Mouse (Mus musculus) adrenal gland, postnatal 4 days (tissue): Measurements from ENCODE around the gene Bex3. TPM values are rescaled to one million over a fixed set of nuclear protein-coding genes. Genes with fewer than 3 reads are reported as not detected.
"Not testable (repeated sequence)": the region's sequence is repeated elsewhere in the genome, so short reads cannot be mapped to it uniquely, and the experiment has no call there.

Experiments
- DNase-seq, 2 experiments: peaks; one replicate each; pipeline ENCODE4 v3.0.0; 2021 to 2022; ENCODE audit warnings: low spot score in 2 of 2, mixed read lengths in 2 of 2
- long read RNA-seq, 2 experiments: library from polyadenylated mRNA; stranded (forward); transcript quantifications; one replicate each; pipeline ENCODE4 v2.0.0; 2021
- total RNA-seq, 2 experiments: library from RNA; stranded (reverse); gene quantifications; 2 replicates each; pipeline ENCODE4 v1.2.3; 2021

The Bex3 gene
- total RNA-seq = 100 to 1,000 TPM; 287 to 301 TPM
- long read RNA-seq, experiment 1, transcript Bex3-202 (3 exons, 826 nt) = minor isoform, 26 of 435 reads
- long read RNA-seq, experiment 1, transcript Bex3-201 (3 exons, 930 nt) = major isoform, 192 of 435 reads
- long read RNA-seq, experiment 1, transcript Bex3-204 (3 exons, 933 nt) = minor isoform, 5 of 435 reads
- long read RNA-seq, experiment 1, transcript Bex3-203 (2 exons, 766 nt) = minor isoform, 8 of 435 reads
- long read RNA-seq, experiment 1, partial matches to known transcripts = 204 of 435 reads
- long read RNA-seq, experiment 1, other reads (novel, unspliced or antisense) = 0 of 435 reads
- long read RNA-seq, experiment 2, transcript Bex3-203 (2 exons, 766 nt) = minor isoform, 6 of 347 reads
- long read RNA-seq, experiment 2, transcript Bex3-201 (3 exons, 930 nt) = major isoform, 179 of 347 reads
- long read RNA-seq, experiment 2, transcript Bex3-202 (3 exons, 826 nt) = minor isoform, 16 of 347 reads
- long read RNA-seq, experiment 2, transcript Bex3-204 (3 exons, 933 nt) = minor isoform, 8 of 347 reads
- long read RNA-seq, experiment 2, partial matches to known transcripts = 138 of 347 reads
- long read RNA-seq, experiment 2, other reads (novel, unspliced or antisense) = 0 of 347 reads

DNA sequence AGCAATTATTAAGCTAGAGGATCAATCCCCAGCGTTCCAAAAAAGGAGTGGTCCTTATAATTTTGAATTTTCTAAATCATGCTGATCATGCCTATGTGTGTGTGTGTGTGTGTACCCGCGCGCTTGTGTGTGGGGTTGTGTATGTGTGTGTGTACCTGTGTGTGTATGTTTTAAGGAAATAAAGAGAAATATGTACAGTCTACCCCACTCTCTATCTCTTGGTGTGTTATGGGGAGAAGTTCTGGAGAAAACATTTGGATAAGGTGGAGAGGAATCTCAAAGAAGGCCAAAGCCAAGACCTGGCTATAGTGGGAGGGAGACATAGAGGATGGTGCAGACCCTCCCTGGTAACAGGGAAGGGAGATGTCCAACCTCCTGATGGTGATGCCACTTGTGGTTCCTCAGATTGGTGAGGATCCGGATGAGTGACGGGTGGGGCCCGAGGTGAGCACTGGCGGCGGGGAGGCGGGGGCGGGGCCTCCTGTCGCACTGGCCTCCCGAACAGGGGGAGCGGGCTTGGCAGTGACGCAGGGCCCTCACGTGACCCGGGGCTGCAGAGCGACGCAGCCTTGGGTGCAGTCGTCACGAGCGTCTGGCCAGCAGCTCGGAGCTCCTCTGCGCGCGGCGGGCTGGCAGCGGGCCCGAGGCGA lies at the start of gene Bex3:
Gene Bex3, plus strand, starts transcription at position 511 of the 650 bp plus-strand sequence.
- not testable (repeated sequence) for DNase-seq

DNA sequence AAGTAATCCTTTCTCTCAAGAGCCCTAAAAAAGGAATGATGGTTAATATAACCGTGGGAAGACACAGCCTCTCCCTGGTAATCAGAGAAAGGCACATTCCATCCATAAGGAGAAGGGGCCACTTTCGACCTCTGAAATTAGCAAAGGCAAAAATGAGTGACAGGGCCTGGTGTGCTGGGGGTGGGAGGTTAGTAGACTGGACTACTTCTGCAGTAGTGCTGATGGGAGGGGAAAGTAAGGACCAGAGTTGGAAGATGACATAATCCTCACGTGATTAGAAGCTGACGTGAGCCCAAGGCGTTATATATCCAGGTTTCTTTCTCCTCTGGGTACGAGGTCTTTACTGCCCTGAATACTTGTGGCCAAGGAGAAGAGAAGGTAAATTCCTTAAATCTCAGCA lies 46.3 kb upstream of the Bex3 start:
- DNase-seq = no peak

DNA sequence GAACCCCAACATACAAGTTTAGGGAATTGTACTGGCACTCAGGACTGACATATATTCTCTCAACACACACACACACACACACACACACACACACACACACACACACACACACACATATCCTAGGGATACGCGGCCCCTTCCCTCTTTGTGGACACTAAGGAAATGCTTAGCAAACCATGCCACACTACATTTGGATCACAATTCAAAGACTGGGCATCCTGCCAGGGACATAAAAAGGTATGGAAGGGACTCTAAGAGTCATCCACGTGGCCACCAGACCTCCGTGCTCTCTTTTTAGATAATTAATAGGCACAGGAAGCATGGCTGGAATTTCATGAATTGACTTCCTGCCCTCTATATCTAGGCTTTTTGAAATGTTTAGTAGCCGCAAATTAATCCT lies 42.3 kb upstream of the Bex3 start:
- no peak for DNase-seq

DNA sequence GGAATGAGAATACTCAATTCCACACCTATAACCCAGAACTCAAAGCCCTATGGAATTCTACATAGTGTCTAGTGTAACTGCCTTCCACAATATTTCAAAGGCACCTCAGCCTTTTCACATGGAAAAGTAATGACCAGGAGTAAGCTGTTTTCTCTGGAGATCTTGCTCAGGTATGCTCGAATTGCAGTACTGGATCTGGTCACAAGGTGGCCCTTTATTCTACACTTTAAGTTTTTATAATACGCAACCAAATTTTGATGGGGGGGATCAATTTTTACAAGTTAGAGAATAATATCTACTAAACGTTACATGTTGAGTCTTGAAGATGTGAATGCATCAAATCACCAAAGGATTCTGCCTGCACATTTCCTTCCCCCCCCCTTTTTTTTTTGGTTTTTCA lies 31.9 kb upstream of the Bex3 start:
- no peak for DNase-seq

DNA sequence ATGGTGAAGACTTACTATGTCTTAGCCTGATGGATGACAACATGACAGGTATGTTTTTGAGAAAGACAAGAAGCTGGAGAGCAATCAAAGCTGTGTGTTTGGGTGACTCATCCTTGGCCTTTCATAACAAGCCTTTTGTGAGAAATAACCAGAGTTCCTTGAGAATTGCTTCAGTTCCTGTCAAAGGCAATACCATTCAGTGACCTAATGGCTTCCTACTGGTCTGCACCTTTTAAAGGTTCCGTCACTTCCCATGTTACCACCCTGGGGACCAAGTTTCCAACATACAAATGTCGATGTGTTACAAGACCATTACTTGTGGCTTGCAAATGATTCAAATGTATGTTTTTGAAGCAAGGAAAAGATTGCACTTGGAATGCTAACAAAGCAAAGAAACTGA lies 26.9 kb upstream of the Bex3 start:
- no peak for DNase-seq

DNA sequence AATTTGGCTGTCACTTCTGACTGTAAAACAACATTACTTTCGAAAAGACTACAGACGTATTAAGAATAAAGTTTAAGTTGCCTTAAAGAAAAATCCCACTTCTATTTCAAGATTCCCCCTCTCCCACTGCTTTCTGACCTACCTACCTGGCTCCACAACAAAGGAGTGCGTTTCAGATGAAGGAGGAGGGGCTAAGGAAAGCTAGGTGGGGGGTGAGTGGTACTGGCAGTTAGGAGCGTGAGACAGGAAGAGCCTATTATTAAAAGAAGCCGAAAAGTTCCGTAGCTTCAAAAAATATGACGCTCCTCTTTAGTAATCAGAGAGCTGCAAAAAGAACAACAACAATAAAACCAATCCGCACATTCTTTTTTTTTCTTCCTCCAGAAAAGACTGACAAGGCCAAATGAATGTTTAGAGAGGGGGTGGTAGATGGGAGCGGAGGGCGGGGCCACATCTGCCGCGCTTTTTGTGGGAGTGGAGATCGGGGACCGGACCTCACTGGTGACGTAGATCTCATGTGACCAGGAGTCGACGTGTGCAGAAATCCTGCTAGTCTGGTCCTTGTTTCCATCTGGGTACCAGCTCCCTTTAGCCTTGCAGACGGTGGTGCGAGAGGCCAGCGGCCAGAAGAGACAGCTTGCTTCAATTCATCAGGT lies 25.4 kb upstream of the Bex3 start, which contains the start of gene Tceal9:
Gene Tceal9, plus strand, starts transcription at position 506 of the 656 bp plus-strand sequence.
- DNase-seq = peak; percentile 23 to 33

DNA sequence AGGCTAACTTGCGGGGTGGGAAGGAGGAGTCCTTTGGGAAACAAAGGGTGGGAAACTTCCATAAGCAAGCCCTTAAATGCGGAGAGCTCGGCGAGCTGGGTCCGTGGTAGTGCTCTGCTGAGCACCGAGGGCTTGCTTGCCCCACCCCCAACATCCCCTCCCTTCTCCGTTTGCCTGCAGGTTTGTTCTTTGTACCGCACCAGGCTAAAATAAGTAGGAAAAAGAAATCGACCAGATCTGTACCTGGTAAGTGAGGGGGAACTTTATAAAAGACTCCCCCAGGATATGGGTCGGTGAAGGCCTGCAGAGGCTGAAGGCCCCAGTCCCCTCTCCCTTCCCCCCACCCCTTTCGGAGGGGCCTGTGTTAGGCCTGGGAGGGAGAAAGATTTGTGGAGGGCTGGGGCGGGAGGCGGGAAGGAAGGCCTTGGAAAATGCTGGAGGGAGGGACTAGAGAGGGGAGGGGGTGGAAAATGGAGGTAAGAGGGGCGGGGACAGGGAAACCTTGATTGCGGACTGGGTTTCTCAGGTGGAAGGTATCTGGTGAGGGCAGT lies 24.5 kb upstream of the Bex3 start:
- DNase-seq = no peak

DNA sequence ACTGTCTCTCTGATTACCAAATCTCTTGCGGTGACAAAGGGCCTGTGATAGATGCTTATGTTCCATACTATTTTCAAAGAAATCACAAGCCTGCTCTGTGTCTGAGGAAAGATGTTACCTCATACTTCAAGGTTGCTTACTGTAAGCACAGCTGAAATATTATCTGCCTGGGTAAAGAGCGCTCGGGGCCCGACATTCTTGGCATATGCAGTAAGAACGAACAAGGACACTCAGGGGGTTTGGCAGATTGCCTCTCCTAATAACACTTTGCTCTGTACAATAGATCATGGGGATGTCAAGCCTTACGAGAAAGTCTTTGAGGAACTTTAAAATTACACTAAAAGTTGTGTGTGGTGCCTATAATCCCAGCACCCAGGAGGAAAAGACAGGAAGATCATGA lies 21.2 kb upstream of the Bex3 start:
- DNase-seq = no peak

DNA sequence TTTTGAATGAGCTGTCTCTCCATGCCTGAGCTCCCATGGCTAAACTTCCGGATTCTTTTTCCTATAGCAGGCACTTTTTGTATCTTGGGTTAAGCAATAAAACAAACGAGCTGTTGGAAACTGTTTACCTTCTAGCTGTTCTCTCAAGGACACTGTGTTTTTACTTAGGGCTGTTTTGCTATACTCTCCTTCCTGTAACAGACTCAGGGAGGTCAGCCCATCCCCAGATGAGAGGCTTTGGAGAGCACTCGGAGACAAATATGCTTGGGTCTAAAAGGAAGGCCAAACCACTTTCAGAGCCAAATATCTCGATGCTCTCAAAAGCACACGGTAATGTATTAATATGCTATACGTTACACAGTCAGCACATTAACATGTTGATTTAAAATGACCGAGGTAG lies 20.4 kb upstream of the Bex3 start:
- no peak for DNase-seq

DNA sequence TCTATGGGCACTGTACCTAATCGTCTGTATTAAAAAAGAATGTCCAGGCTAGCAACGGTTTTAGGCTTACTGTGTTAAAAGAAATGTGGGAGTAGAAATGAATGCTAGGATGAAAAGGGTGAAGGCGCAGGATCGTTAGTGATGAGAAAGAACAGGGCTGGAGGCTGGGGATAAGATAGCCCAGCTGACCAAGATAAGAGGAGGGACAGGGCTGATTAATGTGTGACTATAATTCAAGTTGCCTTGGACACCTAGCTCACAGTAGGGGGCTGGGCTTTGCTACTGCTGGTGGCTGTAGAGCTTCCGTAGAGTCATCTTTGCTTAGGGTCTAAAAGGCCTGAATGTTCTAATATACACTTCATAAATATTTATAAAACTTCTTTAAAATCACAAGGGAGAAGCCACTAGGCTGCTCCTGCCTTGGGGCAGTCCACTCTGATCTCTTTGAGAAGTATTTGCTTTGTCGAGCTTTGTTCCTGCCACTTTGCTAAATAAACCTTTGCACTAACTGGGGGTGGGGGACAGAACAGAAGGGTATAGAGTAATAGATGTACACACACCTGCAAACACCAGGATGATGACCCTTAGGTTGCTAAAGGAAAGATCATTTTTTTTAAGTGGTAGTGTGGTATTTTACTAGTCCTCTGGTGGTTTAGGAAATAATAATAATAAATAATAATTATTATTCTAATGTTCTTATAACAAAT lies 17.9 kb upstream of the Bex3 start:
- DNase-seq = no peak

DNA sequence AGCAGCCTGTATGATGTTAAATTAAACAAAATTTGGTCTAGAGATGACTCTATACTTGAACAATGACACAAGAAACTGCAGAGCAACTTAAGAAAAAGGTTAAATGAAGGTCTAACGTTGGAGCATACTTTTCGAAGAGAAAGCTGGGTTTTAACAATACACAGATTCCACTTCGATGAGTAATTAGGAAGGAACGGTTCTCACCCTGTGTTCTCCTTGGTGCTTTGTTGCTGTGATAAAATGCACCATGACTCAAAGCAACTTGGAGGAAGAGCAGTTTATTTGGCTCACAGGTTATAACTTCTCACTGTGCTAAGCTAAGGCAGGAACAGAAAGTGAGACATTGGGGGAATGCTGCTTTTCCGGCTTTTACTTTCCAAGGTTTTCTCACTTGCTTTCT lies 2.3 kb upstream of the Bex3 start:
- DNase-seq = no peak

DNA sequence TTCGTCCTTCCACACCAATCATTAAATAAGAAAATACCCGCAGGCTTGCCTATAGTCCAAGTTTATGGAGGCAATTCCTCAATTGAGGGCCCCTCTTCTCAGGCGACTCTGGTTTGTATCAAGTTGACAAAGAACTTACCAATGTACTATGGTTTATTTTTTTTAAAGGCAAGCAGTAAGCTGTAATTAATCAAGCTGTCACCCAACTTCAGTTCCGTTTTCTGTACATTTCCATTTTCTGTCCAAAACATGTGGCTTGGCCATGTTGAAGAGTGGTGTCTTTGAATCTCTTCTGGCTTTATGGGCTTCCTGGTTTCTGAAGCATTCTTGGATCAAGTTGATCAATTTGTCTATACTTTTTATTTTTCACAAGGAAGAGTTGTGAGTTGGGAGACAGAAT lies 1.9 kb upstream of the Bex3 start:
- DNase-seq = no peak

DNA sequence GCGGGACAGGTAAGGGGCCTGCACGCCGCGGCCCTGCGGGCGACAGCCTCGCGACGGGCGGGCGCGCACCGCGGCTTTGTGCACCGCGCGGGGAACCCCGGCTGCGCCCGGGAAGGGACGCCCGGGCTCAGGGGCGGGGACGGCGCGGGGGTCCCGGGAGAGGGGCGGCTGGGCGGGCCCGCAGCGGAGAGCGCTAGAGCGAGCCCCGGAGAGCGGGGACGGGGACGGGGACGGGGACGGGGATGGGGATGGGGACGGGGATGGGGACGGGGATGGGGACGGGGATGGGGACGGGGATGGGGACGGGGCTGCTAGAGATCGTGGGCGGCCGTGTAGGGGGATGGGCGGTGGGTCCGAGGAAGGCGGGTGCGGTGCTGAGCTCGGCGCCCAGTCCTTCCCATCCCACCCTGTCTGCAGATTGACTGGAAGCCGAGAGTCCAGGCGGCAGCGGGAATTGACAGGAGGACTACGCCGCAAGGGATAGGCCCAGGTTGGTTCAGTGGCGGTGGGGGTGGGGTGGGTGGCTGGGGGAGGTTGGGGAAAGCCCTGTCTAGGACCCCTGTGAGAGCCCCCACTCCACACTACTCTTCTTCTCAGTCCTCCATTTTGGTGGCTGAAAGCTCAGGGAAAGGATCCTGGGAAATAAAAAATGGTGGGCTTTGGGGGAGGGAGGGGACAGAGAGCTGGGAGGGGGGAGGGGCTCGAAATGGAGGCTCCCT lies 499 bp downstream of the Bex3 start:
- DNase-seq = not testable (repeated sequence)

DNA sequence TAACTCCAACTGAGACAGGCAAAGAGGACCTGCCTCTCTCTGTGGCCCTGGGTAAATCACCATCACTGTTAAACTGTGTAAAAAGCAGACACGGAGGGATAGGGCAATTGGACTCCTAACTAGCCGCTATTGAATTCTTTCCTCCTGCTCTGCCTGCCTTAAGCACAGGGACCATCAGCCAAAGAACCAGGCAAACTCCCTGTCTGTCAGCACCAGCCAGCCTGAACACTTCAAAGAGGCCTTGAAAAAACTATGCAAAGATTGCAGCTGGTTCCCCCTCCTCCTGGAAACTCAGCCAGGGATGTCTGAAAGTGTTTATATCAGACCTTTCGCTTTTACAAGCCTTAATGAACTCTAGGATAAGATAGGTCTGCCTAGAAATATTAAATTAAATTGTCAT lies 4.5 kb downstream of the Bex3 start:
- DNase-seq = no peak

DNA sequence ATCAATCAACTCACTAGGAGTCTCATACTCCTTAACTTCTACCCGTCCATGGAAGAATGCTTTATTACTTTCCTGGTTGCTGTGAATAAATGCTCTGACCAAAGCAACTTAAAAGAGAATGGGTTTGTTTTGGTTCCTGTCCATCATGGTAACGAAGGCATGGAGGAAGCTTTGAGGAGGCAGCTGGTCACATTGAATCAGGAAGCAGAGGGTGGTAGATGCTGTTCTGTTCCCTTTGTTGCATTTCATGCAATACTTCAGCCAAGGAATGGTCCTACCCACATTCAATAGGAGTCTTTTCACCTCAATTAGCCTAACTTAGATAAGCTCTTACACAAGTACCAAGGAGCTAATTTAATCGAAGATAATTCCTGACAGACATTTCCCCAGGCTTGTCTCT lies 5.3 kb downstream of the Bex3 start:
- no peak for DNase-seq

DNA sequence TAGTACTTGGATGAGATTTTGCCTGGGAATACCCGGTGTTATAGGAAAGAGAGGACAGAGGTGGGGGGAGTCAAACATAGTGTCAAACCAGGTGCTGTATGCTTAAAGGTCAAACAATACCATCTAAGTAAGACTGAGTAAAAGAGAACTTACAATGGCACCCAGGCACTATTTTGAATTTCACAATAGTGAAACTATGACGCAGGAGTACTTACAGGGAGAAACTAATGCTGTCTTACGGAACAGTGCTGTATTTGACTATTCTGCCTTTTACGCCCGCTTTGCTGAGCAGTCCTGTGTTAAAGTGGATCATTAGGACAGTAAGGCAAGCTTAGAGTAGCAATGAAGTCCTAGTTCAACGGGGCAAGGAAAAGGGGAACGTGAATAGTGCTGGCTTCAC lies 7.5 kb downstream of the Bex3 start:
- DNase-seq = no peak

DNA sequence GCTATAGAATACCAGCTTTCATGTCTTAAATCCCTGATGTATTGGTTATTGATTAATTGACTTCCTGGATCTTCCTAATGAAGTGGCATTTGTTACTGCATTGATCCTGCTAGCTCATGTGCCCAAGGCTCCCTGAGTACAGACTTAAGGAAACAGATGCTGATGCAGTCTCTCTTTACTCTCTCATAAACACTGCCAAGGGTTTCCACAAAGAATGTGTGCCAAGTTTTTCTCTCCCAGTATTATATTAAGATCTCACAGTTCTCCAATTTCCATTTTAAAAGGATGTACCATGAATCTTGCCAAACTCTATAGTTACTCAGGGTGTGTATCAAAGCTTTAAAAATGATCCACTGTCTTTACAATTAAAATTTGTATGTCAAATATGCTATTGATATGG lies 8.3 kb downstream of the Bex3 start:
- no peak for DNase-seq

DNA sequence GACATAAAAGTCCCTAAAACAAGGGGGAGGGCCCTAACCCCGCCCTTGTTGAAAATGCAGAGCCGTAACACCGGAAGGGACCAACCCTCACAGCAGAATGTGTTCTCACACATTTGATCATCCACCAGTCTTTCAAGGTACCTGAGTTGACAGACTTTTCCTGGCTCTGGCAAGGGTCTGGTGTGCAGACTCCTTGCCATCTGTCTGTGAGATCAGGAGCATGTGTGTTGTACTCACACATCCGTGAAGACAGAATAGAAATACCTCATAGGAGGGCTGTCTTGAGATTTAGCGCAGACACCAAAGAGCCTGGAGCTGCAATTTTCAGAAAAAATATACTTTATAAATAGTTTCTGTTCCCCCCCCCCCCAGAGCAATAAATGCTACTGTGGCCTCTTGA lies 9.4 kb downstream of the Bex3 start:
- DNase-seq = no peak

DNA sequence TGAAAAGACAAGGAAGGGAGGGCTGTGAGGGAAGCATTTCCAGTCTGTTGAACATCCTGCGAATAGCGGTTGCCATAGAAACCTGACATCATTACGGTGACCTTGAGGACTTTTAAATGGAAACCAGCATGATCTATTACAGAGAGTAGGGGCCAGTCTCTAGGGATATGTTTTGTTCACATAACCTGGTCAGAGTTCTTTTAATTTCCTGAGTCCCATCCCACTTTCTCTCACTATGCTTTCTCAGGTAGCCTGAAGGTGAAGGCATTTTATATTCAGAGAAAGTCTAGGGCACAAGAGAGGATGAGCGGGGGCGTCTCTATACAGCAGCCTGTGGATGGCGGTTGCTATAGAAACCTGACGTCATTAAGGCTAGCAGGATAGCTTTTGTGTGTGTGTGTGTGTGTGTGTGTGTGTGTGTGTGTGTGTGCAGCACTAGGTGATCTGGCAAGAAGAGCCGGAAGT lies 20.8 kb downstream of the Bex3 start:
- no peak for DNase-seq

DNA sequence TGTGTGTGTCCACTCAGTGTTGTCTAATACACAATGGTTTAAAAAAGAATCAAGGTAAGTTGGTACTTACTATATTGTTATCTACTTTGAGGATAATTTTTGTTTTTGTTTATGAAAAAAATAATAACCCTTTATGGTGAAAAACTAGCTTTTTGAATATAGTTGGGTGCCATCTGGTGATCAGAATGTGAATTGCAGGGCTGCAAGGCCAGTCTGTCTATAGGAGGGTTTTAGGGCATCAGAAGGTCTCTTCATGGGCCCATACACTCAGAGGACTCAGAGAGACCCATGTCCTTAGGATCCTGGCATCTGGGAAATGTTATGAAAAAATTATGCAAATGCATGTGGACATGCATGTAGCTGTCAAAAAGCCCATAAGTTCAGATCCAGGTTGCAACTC lies 34.2 kb downstream of the Bex3 start:
- DNase-seq = no peak
